Mouse (Mus musculus) cerebellum, adult 9-10 months (tissue): ENCODE data around the gene Batf.
A peak's percentile ranks its signal among the peaks of the same experiment; 100 is the strongest.
"Not testable (repeated sequence)": the region's sequence is repeated elsewhere in the genome, so short reads cannot be mapped to it uniquely, and the experiment has no call there.

Source experiments
- DNase-seq: peaks from one replicate; pipeline ENCODE4 v3.0.0; 2022

Batf gene

GRCm38 (mm10) chr12:85684411-85685275, 1.8 kb upstream of the Batf start:
- DNase-seq = no peak

GRCm38 (mm10) chr12:85687217-85687533, 706 bp downstream of the Batf start:
- DNase-seq = no peak

- no peak for DNase-seq
Observed at GRCm38 (mm10) chr12:85687846-85688245, 1.4 kb downstream of the Batf start.

GRCm38 (mm10) chr12:85695787-85696186, 9.3 kb downstream of the Batf start:
- DNase-seq = no peak

- no peak for DNase-seq
Observed at GRCm38 (mm10) chr12:85696436-85696835, 10.0 kb downstream of the Batf start.

- DNase-seq = not testable (repeated sequence)
Observed at GRCm38 (mm10) chr12:85698179-85698578, 11.7 kb downstream of the Batf start.

GRCm38 (mm10) chr12:85700191-85700841, 13.8 kb downstream of the Batf start:
- no peak for DNase-seq

GRCm38 (mm10) chr12:85700842-85701223, 14.4 kb downstream of the Batf start:
- no peak for DNase-seq

GRCm38 (mm10) chr12:85702166-85703055, 15.9 kb downstream of the Batf start:
- DNase-seq = no peak

GRCm38 (mm10) chr12:85703507-85703906, 17.0 kb downstream of the Batf start:
- DNase-seq = no peak

- DNase-seq = no peak
Observed at GRCm38 (mm10) chr12:85704566-85704965, 18.1 kb downstream of the Batf start.

- peak; percentile 1 for DNase-seq
Observed at GRCm38 (mm10) chr12:85705002-85705830, 18.7 kb downstream of the Batf start.

- no peak for DNase-seq
Observed at GRCm38 (mm10) chr12:85705831-85706530, 19.5 kb downstream of the Batf start.

- no peak for DNase-seq
Observed at GRCm38 (mm10) chr12:85706906-85707305, 20.4 kb downstream of the Batf start.

- DNase-seq = no peak
Observed at GRCm38 (mm10) chr12:85707391-85707790, 20.9 kb downstream of the Batf start.

GRCm38 (mm10) chr12:85708556-85708955, 22.1 kb downstream of the Batf start:
- DNase-seq = no peak

GRCm38 (mm10) chr12:85710695-85711094, 24.2 kb downstream of the Batf start:
- DNase-seq = no peak

GRCm38 (mm10) chr12:85712587-85712986, 26.1 kb downstream of the Batf start:
- no peak for DNase-seq

- no peak for DNase-seq
Observed at GRCm38 (mm10) chr12:85714126-85714525, 27.7 kb downstream of the Batf start.

GRCm38 (mm10) chr12:85725306-85725705, 38.8 kb downstream of the Batf start:
- no peak for DNase-seq

GRCm38 (mm10) chr12:85726729-85727397, 40.4 kb downstream of the Batf start:
- no peak for DNase-seq
